Mouse (Mus musculus): ENCODE results near the gene Tmem87a.
A peak's percentile ranks its signal among the peaks of the same experiment; 100 is the strongest.

The Tmem87a gene

DNA sequence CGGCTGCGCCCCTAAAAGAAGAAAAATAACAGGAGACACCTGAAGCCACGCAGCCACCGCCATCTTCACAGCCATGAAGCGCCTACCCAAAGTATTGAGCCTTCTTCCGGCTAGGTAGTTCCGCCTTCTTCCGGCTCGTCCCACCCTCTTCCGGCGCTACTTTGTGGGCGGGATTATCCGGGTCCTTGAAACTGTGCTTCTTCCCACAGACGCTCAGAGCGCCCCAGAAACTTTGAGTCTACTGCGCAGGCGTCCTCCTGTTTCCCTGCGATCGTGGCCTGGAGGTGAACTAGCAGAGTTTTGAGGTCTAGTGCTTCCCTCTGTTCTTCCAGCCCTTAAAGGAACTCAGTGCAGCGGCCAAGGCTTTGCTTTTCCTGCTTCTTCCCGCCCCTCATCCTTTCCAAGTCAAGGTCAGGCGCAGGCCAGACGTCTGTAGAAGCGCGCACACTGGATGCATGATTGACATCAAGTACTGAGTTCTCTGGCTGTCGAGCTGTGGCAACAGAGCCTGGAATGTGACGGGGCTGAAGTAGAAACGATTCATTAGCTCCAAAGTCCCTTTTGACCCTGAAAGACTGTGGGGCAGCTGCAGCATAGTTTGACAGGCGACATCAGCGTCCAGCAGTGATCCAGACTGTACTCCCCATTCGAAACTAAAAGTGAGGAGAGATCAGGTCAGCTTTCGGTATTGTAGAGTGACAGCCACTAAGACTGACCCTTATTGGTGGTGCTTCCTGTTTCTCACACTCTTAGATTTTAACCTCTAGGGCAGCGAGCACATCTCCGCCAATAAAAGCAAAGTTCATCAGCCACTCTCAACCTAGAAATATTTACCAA is at the start of gene Tmem87a:
Tmem87a (minus strand) TSS at position 128 of the 837 bp plus-strand sequence.
- DNase-seq = peak; percentile 96 to 97

DNA sequence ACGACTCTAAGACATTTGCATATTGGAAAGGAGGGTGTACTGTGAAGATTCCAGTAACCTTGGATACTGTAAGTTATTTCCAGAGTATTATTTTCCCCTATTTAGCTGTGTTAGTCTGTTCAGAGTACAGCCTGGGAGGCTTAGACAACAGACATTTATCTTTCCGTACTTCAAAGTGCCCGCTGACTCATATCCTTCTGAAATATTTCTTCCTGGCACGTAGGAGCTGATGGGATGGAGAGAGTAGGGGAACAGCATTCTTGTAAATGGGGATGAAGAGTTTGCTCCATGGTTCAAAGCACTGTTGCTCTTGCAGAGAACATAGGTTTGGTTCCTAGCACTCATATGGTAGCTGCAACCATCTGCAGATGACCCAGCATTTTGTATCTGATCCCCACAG is 48.7 kb upstream of the Tmem87a start:
- no peak for DNase-seq

DNA sequence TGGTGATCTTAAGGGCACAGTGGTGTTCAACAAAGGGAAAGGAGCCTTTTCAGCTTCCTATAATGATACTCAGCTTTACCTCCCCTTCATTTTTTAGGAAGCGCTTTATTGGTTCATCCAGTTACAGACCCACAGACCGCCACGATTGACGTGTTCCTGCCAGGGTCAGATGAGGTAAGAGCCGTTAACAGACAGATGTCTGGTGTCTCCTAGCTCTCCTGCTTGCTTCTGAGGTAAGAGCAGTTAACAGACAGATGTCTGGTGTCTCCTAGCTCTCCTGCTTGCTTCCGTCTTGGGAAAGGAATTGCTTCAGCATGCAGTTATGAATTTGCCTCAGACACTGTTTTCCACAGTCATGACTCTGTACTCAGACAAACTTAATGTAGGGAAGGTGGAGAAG is 46.8 kb upstream of the Tmem87a start:
- DNase-seq = no peak

DNA sequence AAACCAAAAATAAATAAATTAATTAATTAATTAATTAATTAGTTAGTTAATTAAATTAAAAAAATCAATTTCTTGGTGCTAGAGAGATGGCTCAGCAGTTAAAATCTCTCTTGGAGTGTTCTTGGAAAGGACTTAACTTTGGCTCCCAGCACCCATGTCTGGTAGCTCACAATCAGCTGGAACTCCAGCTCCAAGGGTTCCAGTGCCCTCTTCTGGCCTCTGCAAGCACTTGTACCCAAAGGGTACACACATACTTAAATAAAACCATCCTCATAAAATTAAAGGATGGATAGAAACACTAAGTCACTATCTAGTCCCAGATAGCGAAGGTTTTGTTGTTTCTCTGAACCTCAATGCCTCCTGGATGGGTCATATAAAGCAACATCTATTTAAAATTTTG is 43.4 kb upstream of the Tmem87a start:
- DNase-seq = no peak

DNA sequence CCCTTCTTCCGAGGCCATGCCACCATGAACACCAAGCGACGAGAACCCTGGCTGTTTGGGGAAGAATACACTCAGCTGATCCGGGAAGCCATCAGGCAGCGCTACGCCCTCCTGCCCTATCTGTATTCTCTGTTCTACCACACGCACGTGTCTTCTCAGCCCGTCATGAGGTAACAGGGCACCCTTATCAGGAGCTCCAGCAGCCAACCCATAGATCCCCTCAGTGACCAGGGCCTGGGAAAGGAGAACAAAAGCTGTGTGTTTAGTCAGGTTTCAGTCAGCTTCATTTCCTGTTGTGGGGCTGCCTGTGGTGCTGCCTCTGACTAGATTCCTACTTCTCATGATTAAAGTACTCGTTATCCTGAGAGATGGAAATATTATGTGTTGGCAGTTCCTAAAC is 42.5 kb upstream of the Tmem87a start:
- no peak for DNase-seq

DNA sequence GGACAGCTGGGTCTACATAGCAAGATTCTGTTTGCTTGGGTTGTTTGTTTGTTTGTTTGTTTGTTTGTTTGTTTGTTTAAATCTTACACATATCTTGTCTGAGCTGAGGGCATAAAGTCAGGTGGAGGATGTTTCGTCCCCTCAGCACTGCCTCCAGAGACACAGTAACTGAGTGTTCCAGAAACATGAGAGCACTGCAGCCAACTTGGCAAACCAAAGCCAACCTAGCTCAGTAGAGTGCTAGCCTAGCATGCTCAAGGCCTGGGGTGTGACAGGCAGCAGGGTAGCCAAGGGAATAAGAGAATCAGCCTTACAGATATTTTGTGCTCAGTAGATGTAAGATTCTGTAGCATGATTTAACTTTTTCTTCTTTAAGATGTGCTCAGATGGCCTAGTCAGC is 40.6 kb upstream of the Tmem87a start:
- DNase-seq = no peak

DNA sequence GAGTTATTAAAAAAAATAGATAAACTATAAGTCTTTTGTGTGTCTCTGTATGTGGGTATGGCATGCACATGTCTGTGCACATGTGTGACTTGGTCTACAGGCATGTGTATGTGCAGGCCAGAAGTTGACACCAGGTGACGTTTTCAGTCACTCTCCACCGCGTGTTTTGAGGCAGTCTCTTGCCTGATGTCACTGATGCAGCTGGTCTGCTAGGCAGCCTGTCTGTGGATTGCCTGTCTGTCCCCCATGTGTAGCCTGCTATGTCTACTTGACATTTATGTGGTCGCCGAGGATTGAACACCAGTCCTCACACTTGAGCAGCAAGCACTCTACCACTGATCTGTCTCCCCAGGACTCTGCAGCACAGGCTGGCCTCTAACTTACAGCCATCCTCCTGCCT is 20.5 kb upstream of the Tmem87a start:
- DNase-seq = no peak

DNA sequence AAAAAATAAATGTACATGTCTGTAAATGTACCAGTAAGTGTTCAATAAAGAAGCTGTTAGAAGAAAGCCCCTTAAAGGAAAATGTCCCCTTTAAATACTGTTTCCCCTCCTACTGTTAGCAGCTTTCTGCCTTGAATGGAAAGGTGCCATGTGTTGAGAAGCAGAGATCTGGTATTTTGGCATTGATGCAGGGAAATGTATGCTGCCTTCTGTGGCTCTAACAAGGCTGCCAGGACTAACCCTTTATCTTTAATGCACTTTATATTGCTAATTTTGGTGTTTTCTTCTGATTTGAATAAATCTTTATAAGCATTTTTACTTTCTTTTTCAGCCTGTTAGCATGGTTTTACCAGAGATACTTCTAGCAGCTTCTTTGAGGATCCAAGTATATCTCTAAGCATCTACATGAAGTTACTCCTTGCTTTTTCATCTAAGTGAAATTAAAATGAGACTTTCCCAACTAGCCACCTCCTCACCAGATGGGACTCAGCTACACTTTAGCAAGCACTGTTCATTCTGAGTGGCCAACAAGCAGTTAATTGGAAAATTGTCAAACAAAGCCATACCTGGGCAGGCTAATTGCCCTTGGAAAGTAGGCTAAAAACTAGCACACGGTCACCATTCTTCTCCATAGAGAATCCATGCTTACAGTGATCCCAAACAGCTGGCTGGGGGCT is 11.0 kb upstream of the Tmem87a start:
- no peak for DNase-seq

DNA sequence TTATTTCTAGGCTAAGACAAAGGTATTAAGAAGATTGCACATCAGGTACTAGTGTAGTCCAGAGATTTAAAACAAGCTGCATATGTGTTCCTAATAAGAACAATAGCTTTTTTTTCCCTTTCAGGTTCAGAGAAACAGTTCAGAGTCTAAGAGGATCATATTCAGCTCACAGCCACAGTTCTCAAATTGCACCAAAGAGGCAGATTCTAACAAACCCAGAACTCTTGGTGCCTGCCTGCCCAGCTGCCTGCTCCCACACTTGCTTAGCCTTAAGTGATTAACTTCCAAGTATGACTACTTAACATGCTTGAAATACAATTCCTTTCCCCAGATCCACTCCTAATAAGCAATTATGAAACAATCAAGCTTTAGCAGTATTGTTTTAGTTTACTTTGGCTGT is 10.2 kb upstream of the Tmem87a start:
- DNase-seq = no peak

DNA sequence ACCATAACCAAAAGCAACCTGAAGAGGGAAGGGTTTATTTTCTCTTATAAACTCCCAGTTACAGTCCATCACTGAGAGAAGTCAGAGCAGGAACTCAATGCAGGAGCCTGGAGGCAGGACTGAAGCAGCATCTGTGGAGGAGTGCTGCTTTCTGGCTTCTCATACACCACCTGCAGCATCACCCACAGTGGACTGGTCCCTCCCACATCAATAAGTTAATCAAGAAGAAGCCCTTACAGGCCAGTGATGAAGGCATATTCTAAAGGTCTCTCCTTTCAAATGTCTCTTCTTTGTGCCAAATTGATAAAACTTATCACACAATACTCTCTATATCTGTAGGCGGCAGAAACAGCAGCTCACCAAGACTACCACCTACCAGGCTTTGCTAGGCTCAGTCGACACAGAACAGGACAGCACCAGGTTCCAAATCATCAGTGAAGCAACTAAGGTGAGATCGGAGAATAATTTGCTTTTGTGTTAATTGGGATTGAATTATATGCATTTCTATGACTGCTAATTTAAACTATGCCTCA is 7.2 kb upstream of the Tmem87a start:
- no peak for DNase-seq

DNA sequence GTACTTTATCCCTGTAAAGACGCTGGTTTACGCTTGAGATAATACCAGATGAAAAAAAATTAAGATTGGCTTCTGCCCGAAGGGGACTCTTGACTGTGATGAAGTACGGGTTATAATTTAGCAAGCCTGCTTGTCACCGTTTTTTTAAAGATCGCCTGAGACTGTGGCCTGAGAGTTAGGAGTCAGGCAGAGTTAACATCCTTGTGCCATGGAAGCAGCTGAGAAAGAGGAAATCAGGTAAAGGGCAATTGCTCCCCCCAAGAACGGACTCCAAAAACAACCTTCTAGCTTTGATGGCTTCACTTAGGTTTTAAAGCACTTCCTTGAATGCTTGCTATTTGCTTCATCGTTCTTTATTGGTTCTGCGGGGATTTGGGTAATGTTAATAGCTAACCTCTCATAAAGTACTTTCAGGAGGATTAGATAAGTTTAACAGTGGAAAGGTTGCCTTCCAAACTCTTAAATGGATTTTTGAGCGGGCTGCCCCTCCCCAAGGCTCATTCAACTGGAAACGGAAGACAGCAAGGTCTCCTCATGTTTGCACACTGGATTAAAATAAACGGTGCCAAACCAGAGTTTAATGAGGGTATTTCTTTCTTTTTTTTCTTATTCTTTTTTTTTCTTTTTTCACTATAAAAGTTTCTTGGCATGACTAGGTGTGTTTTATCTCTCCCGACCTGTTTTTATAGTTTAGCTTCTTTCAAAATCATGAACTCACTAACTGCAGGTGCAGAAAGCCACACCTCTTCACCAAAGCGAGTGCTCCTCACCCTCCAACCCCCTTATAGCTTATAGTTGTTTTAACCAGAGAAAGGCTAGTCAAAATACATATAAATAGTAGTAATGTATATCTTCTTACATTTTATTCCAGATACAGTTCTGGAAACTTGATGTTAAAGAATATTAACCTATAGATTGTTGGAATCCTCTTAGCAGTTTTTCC is 1.2 kb upstream of the Tmem87a start:
- peak; percentile 28 to 61 for DNase-seq

DNA sequence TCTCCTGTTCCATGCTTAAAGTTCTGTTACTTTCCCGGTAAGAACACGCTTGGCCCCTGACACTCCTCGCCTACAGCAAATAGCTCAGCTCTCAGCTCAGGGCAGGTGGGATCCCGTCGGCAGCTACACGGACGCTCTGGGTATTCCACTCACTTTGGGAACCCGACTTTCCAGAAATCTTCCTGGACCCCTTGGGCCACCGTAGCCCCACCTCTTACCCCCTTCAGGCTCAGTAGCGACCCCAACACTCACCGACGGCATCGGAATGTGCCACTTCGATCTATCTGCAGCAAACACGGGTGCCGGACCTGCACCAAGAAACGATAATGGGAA is 294 bp downstream of the Tmem87a start, which contains the start of gene Ganc:
Ganc (plus strand) TSS at position 244 of the 333 bp plus-strand sequence.
- DNase-seq = no peak

DNA sequence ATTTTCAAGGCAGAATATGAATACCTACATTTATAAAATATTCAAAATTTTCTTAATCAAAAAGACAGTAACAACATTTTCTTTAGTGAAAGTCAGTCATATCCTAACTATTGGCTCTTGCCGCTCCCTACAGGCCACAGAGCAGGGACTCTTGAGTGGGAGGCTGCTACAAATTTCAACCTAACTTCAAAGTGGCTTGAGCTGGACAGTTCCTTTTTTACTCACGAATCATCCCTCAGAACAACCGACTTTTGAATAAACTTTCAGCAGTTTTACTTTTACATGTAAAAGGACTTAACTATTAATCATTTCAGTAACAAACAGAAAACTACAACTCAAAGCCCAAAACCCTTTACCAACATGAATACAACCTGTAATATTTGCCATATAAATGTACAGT is 1.1 kb downstream of the Tmem87a start:
- DNase-seq = no peak

DNA sequence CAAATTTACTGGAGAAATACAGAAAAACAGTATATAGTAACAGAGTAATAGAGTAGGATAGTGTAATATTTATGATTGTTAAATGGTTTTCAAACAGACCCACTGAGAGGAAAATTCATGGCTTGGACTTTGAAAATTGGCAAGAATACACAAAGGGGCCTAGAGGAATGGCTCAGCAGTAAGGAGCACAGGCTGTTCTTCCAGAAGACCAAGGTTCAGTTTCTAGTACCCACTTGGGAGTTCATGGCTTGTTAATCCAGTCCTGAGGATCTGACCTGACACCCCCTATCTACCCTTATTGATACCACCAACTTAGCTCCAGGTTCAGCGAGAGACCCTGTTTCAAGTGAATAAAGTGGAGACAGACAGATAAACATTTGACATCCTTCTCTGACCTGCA is 6.0 kb downstream of the Tmem87a start:
- peak; percentile 20 to 49 for DNase-seq

DNA sequence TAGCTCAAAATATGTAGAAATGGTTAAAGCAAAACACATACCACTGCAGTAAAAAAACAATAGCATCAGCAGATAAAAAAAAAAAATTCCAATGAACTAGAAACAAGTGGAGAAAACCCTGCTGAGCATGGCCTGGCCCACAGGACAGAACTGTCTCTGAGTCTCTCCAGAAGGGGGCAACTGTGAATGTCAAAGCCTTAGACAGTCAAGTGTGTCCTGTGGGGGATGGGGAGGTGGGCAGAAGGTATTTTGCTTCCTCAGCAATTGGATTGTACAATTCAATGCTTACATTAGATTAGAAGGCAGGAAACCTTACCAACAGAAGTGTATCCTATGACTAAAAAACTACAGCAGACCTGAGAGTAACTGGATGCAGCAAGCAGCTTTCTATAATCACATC is 11.5 kb downstream of the Tmem87a start:
- DNase-seq = no peak

DNA sequence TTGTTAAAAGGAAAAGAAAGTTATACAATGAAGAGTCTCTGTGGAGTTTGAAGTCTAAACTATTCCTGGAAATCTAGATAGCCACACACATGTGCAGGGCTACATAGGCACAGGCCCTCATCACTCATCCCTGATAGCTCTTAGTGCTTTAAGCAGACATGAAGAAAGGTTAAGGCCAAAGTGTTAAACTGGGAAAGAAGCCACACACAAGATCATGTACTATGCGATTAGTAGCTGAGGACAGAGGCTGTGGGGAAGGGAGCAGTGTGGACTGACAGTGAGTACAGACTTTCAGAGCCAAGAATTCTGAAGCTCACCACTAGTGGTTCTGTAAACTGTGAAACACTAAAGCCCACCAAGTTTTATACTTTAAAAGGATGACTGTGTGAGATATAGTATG is 13.0 kb downstream of the Tmem87a start:
- DNase-seq = no peak

DNA sequence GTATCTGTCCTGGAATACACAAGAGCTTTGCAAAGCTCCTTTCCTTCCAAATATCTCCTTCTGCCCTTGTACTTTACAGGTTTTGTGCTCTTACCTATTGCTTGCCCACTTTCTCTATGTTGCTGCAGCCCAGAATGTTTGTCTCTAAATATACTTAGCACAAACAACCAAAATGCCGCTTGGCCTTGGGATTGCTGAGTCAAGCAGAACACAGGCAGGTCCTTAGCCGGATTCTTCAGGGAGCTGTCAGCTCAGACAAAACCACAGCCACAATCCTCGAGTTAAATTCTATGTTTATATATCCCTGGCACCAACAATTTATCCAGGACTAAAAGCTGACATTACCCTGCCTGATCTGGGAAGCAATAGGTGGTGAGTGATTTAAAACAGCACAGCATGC is 14.5 kb downstream of the Tmem87a start:
- no peak for DNase-seq

DNA sequence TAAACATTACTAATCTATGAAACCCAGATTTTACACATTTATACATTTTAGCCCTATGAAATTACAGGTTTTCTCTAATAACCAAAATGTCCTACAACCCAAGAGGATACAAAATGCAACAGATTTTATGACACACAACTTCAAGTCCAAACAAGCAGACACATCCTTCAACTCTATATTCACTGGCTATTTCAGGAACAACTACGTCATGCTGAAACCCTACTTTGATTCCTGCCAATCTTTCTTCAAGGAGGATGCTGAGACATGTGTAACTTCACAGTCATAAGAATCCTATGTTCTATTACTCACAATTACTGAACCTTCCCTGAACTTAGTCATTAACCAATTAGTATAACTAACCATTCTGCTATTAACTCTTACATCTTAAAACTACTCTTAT is 16.6 kb downstream of the Tmem87a start:
- DNase-seq = no peak

DNA sequence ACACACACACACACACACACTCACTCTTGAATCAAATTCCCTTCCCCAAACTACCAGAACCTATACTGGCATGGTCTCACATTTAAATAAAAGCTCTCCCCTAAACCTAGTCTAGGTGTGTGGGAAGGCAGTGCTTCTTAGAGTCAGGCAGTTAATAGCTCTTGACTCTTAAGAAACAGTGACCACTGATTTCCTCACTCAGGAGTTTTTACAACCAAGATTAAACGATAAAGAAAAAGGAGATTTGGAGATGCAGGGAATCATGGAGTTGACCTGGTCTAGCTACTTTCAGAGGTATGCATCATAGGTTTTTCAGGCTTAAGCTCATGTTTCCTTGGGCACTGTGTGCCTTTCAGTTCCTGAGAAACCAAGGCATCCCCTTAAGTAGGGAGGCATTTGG is 17.6 kb downstream of the Tmem87a start:
- no peak for DNase-seq

DNA sequence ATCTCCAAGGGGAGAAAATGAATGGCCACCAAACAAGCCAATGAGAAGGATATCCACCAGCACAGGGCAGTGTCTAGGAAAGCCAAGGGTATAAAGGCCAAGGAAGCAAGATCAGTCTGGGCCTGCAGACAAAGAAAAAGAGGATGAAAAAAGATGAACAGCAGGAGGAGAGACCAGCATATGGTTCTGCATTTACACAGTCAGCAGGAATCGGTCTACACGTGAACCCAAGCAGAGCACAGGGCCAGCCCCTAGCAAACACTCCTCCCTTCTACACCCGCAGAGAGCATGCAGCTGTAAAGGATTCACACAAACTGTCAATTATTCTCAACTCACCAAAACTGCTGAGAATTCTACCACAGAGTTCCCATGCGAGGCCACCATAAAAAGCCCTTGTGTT is 30.1 kb downstream of the Tmem87a start:
- DNase-seq = no peak

DNA sequence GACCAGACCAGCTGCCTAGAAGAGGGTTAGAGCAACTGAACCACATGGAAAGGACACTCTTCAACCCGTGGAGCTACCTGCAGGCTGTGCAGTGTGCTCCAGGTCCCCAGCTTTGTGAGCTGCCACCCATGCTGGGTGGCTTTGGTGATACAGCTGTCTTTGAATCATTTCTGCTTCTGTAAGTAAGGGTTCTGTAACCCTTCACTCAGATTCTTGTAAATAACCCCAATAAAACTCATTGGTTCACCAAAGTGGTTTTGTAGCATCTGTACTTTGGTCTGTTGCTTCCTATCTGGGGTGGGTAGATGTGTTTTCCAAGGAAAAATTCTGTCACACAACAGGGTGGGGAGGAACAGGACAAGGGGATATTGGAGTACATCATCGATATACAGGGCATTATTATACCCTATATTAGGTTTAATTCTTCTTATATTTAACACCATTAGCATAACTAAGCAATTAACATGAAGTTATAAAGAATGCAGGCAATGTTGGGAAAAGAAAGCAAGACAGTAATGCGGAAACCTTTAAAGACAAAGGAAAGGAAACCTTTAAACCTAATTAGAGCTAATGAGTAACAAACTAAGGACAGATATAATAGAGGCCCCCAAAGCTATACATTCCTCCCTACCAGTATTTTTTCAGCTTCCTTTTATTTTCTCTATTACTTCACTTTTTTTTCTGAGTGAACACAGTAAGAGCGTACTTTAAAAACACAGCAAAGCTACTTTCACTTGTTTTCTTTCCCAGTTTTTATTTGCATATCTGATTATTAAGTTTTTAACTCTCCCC is 36.3 kb downstream of the Tmem87a start:
- DNase-seq = no peak

DNA sequence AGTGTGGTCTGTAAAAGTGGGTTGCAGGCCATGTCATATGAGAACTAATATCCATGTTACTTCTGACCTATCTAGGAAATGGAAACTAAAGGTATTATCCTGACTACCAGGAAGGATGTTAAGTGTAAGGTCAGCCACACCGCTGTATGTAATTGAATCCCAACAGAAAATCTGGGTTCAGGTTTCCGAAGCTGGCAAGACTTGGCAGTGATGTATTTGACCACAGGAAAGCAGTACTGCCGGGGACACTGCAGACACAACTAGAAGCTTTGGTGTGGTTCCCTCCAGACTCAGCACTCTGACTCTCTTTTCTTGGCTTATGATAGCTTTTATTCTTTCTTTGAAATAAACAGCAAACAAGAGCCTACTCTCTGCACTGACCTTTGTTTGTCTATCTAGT is 37.4 kb downstream of the Tmem87a start:
- no peak for DNase-seq

All from kidney, postnatal 25 days (tissue).